Mouse (Mus musculus) MEL (cell line): Measurements from ENCODE around the gene Cdc73. TPM values are rescaled to one million over a fixed set of nuclear protein-coding genes. Genes with fewer than 3 reads are reported as not detected.

Experiments used
- DNase-seq: peaks from one replicate; pipeline ENCODE4 v3.0.0; 2011; ENCODE audit warnings: low read depth, low spot score
- H3K27ac ChIP-seq: 2 replicates; pipeline ENCODE4 v1.5.1; 2012; ENCODE audit warnings: low read depth, mild to moderate bottlenecking, control low read depth, low read length, moderate library complexity; ENCODE audit not compliant: control insufficient read depth
- H3K27me3 ChIP-seq, 2 experiments: fragments of 150-350 bp in 1 of 2; sonication (generic) in 1 of 2; 2 replicates each; pipeline ENCODE4 v1.6.1; 2012; ENCODE audit warnings: low read length in 2 of 2, mild to moderate bottlenecking in 2 of 2, improper control_type of control experiment in 1 of 2, moderate library complexity in 1 of 2; ENCODE audit not compliant: insufficient read depth in 2 of 2, control insufficient read depth in 1 of 2
- H3K36me3 ChIP-seq, 2 experiments: 2 replicates each; pipeline ENCODE4 v1.6.1; 2012 to 2014; ENCODE audit warnings: low read length in 2 of 2, improper control_type of control experiment in 1 of 2, inconsistent platforms in 1 of 2, mild to moderate bottlenecking in 1 of 2; ENCODE audit not compliant: insufficient read depth in 2 of 2, control insufficient read depth in 1 of 2
- H3K4me1 ChIP-seq, 2 experiments: fragments of 150-350 bp in 1 of 2; sonication (generic) in 1 of 2; 2 replicates each; pipeline ENCODE4 v1.6.1; 2012; ENCODE audit warnings: low read length in 2 of 2, improper control_type of control experiment in 1 of 2, mild to moderate bottlenecking in 1 of 2; ENCODE audit not compliant: insufficient read depth in 2 of 2, control insufficient read depth in 1 of 2
- H3K4me3 ChIP-seq, 2 experiments: fragments of 150-350 bp in 1 of 2; sonication (generic) in 1 of 2; 2 replicates each; pipeline ENCODE4 v1.5.1; 2012; ENCODE audit warnings: low read depth in 2 of 2, low read length in 2 of 2, mild to moderate bottlenecking in 2 of 2, moderate library complexity in 2 of 2, control low read depth in 1 of 2, improper control_type of control experiment in 1 of 2; ENCODE audit not compliant: control insufficient read depth in 1 of 2, insufficient read depth in 1 of 2
- H3K79me2 ChIP-seq: 2 replicates; pipeline ENCODE4 v1.6.1; 2012; ENCODE audit warnings: mild to moderate bottlenecking, low read length, moderate library complexity; ENCODE audit not compliant: control insufficient read depth, poor library complexity, insufficient read depth
- H3K9ac ChIP-seq: 2 replicates; pipeline ENCODE4 v1.6.1; 2012; ENCODE audit warnings: low read depth, mild to moderate bottlenecking, control low read depth, low read length, moderate library complexity; ENCODE audit not compliant: control insufficient read depth, poor library complexity, severe bottlenecking
- H3K9me3 ChIP-seq: fragments of 150-350 bp; sonication (generic); replicated peaks from 2 replicates; pipeline ENCODE4 v1.6.1; 2012; ENCODE audit warnings: mild to moderate bottlenecking, low read length, improper control_type of control experiment, moderate library complexity; ENCODE audit not compliant: insufficient read depth
- BHLHE40 ChIP-seq: IDR thresholded peaks from 2 replicates; pipeline ENCODE4 v1.6.1; 2012; ENCODE audit warnings: low read depth, mild to moderate bottlenecking, inconsistent platforms, low read length, improper control_type of control experiment, borderline replicate concordance
- CHD2 ChIP-seq: IDR thresholded peaks from 2 replicates; pipeline ENCODE4 v1.6.1; 2011; ENCODE audit warnings: low read length, improper control_type of control experiment
- CTCF ChIP-seq, 3 experiments: IDR thresholded peaks in 2 of 3; conservative IDR thresholded peaks in 1 of 3; 2 replicates each; pipeline ENCODE4 v1.5.1; 2011 to 2012; ENCODE audit warnings: low read length in 3 of 3, low read depth in 2 of 3, mild to moderate bottlenecking in 2 of 3, improper control_type of control experiment in 1 of 3, inconsistent platforms in 1 of 3, mixed read lengths in 1 of 3, moderate library complexity in 1 of 3; ENCODE audit not compliant: control insufficient read depth in 1 of 3, insufficient read depth in 1 of 3, poor library complexity in 1 of 3, severe bottlenecking in 1 of 3
- EP300 ChIP-seq, 2 experiments: IDR thresholded peaks; 2 replicates each; pipeline ENCODE4 v1.6.1; 2011; ENCODE audit warnings: improper control_type of control experiment in 2 of 2, low read length in 2 of 2, low read depth in 1 of 2, mild to moderate bottlenecking in 1 of 2
- GATA1 ChIP-seq: IDR thresholded peaks from 2 replicates; pipeline ENCODE4 v1.6.1; 2011; ENCODE audit warnings: low read depth, low read length, improper control_type of control experiment
- HCFC1 ChIP-seq: IDR thresholded peaks from 2 replicates; pipeline ENCODE4 v1.6.1; 2012; ENCODE audit warnings: low read depth, mild to moderate bottlenecking, inconsistent platforms, low read length, improper control_type of control experiment, moderate library complexity
- KAT2A ChIP-seq: conservative IDR thresholded peaks from 2 replicates; pipeline ENCODE4 v1.6.1; 2012; ENCODE audit warnings: low read depth, low read length, improper control_type of control experiment, inconsistent platforms
- MAX ChIP-seq: IDR thresholded peaks from 2 replicates; pipeline ENCODE4 v1.6.1; 2011; ENCODE audit warnings: low read length, improper control_type of control experiment
- MAZ ChIP-seq: IDR thresholded peaks from 2 replicates; pipeline ENCODE4 v1.6.1; 2012; ENCODE audit warnings: low read depth, mild to moderate bottlenecking, inconsistent platforms, low read length, improper control_type of control experiment
- MEF2A ChIP-seq: IDR thresholded peaks from 2 replicates; pipeline ENCODE4 v1.6.1; 2014; ENCODE audit warnings: low read depth, mild to moderate bottlenecking, inconsistent platforms, low read length, improper control_type of control experiment; ENCODE audit not compliant: poor library complexity, insufficient replicate concordance, severe bottlenecking; ENCODE audit errors: extremely low read depth
- RCOR1 ChIP-seq: IDR thresholded peaks from 2 replicates; pipeline ENCODE4 v1.6.1; 2012; ENCODE audit warnings: low read depth, mild to moderate bottlenecking, inconsistent platforms, low read length, improper control_type of control experiment
- TAL1 ChIP-seq: IDR thresholded peaks from 2 replicates; pipeline ENCODE4 v1.6.1; 2012; ENCODE audit warnings: mild to moderate bottlenecking, inconsistent platforms, low read length, moderate library complexity, mixed read lengths
- TCF12 ChIP-seq: IDR thresholded peaks from 2 replicates; pipeline ENCODE4 v1.6.1; 2014; ENCODE audit warnings: low read depth, mild to moderate bottlenecking, inconsistent platforms, low read length, improper control_type of control experiment, moderate library complexity
- USF2 ChIP-seq, 2 experiments: IDR thresholded peaks; 2 replicates each; pipeline ENCODE4 v1.6.1; 2011 to 2012; ENCODE audit warnings: improper control_type of control experiment in 2 of 2, low read length in 2 of 2, borderline replicate concordance in 1 of 2, inconsistent platforms in 1 of 2, low read depth in 1 of 2, mild to moderate bottlenecking in 1 of 2; ENCODE audit not compliant: insufficient read depth in 1 of 2
- ZC3H11A ChIP-seq: IDR thresholded peaks from 2 replicates; pipeline ENCODE4 v1.6.1; 2012; ENCODE audit warnings: low read depth, mild to moderate bottlenecking, inconsistent platforms, low read length, improper control_type of control experiment
- ZNF384 ChIP-seq: IDR thresholded peaks from 2 replicates; pipeline ENCODE4 v1.6.1; 2012; ENCODE audit warnings: low read depth, mild to moderate bottlenecking, inconsistent platforms, low read length, improper control_type of control experiment
- polyA plus RNA-seq, 2 experiments: library from polyadenylated mRNA; stranded (reverse) in 1 of 2; unstranded in 1 of 2; fragments of >175 nt in 1 of 2; fragments of >200 nt in 1 of 2; gene quantifications; 2 replicates each; pipeline versions ENCODE4 v1.2.1 to v1.2.4; 2012; ENCODE audit warnings: low replicate concordance in 2 of 2, low read depth in 1 of 2; ENCODE audit not compliant: insufficient read length in 2 of 2, insufficient read depth in 1 of 2, missing spikeins in 1 of 2
- total RNA-seq: library from RNA; depleted of rRNA; stranded (reverse); fragments of 300-350 nt; gene quantifications from 2 replicates; pipeline ENCODE4 v1.2.3, GENCODE M21; 2012

Gene Cdc73
- total and polyA plus RNA-seq, 3 experiments, result 11.6 to 65.8 (median 55.2) TPM

GRCm38 (mm10) chr1:143733914-143734410, 31.3 kb upstream of the Cdc73 start:
- H3K79me2 ChIP-seq, result no peaks in the 10 kb centered on the region
- no peak overlapping the region for H3K27ac ChIP-seq
- no peaks in the 10 kb centered on the region for H3K36me3 ChIP-seq
- TF ChIP-seq ZNF384 (no peak), MAZ (no peak), MEF2A (no peak), USF2 (IDR thresholded peaks at IDR 0.05; ENCODE audit: borderline replicate concordance in 1 of 2, insufficient read depth in 1 of 2, low read depth in 1 of 2, low read length in 2 of 2) (no peak), CHD2 (no peak)
- no peak overlapping the region for H3K4me3 ChIP-seq
- H3K9me3 ChIP-seq, result no peaks in the 10 kb centered on the region
- no peaks in the 10 kb centered on the region for H3K4me1 ChIP-seq
- no peak overlapping the region for H3K9ac ChIP-seq
- H3K27me3 ChIP-seq, result no peaks in the 10 kb centered on the region
- no peak for DNase-seq

- no peaks in the 10 kb centered on the region for H3K79me2 ChIP-seq
- H3K9me3 ChIP-seq, result no peaks in the 10 kb centered on the region
- H3K36me3 ChIP-seq, result no peaks in the 10 kb centered on the region
- no peak overlapping the region for H3K27ac ChIP-seq
- no peak overlapping the region for H3K4me3 ChIP-seq
- no peak for DNase-seq
- H3K9ac ChIP-seq, result no peak overlapping the region
- TF ChIP-seq MAX (no peak), BHLHE40 (no peak), ZNF384 (no peak), HCFC1 (no peak), EP300 (IDR thresholded peaks at IDR 0.05; ENCODE audit: low read depth in 1 of 2, low read length in 2 of 2) (no peak), TAL1 (no peak), RCOR1 (no peak), CTCF (IDR thresholded peaks at IDR 0.05 in 2 of 3, conservative IDR thresholded peaks at IDR 0.05 in 1 of 3; ENCODE audit: control insufficient read depth in 1 of 3, insufficient read depth in 1 of 3, low read depth in 2 of 3, low read length in 3 of 3, poor library complexity in 1 of 3, severe bottlenecking in 1 of 3) (no peak), ZC3H11A (no peak), TCF12 (no peak), GATA1 (no peak), CHD2 (no peak), KAT2A (no peak)
- no peaks in the 10 kb centered on the region for H3K4me1 ChIP-seq
- H3K27me3 ChIP-seq, result no peaks in the 10 kb centered on the region
Measured at GRCm38 (mm10) chr1:143731691-143732090, 29.0 kb upstream of the Cdc73 start.
